Mouse (Mus musculus) adrenal gland, adult 10 weeks (tissue): ENCODE measurements around the gene LTO1. TPM values are rescaled to one million over a fixed set of nuclear protein-coding genes. Genes with fewer than 3 reads are reported as not detected.

Source experiments
- polyA plus RNA-seq: library from polyadenylated mRNA; stranded (reverse); fragments of 350-450 nt; fragmentation: Illumina TruSeq; extraction: RNeasy Lipid Tissue Mini Kit (QIAGEN cat#74804); gene quantifications from one replicate; pipeline ENCODE4 v1.2.3, GENCODE M21; 2014; ENCODE audit warnings: low read depth, low replicate concordance

The LTO1 gene
- polyA plus RNA-seq: 6.1 TPM

GRCm38 (mm10) chr7:144914948-144915750 is at the start of gene LTO1:
LTO1 (plus strand) TSS chr7:144915100.

GRCm38 (mm10) chr7:144896294-144897218 is 18.3 kb upstream of the LTO1 start, which contains the start of gene Fgf15:
Fgf15 (plus strand) TSS chr7:144896531.

GRCm38 (mm10) chr7:144939344-144940002 is 24.6 kb downstream of the LTO1 start, which contains the start of gene Ccnd1:
Ccnd1 (minus strand) TSS chr7:144939925.

Other genes with a start within 250 kb of the LTO1 start
- gene Ano1, start 163.1 kb upstream of the LTO1 start, polyA plus RNA-seq: 8.4 TPM
- gene Fgf3, start 77.0 kb upstream of the LTO1 start, polyA plus RNA-seq: not detected
- not detected for gene Fgf4, start 67.7 kb upstream of the LTO1 start, polyA plus RNA-seq
- not detected for gene Fgf15, start 18.6 kb upstream of the LTO1 start, polyA plus RNA-seq
- 126 TPM for gene Ccnd1, start 24.8 kb downstream of the LTO1 start, polyA plus RNA-seq